Mouse (Mus musculus): ENCODE data around the gene Gm7138. TPM values are rescaled to one million over a fixed set of nuclear protein-coding genes. Genes with fewer than 3 reads are reported as not detected.

The Gm7138 gene
- polyA plus RNA-seq (2015; fragmentation: Nextera tagmentation; extraction: Ambion mirVana): not detected in 2 replicates

DNA sequence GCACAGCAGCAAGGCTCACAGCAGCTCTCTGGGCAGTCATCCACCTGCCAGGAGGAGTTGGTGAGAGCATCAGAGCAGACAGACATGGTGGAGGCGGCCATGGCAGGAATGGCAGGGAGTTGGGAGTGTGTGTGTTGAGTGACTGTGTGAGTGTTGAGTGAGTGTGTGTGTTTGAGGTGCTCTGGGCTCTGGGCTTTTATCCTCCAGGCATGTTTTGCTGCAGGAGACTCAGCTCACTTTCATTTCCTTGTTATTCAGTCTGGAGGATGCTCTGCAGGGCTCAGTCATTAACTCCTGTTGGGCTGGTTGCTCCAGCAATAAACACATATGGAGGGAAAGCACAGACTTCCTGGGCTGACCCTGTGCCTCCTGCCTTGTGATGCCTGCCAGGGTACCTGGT is at the start of gene Gm7138:
Gene Gm7138, minus strand, starts transcription at position 101 of the 400 bp plus-strand sequence.

DNA sequence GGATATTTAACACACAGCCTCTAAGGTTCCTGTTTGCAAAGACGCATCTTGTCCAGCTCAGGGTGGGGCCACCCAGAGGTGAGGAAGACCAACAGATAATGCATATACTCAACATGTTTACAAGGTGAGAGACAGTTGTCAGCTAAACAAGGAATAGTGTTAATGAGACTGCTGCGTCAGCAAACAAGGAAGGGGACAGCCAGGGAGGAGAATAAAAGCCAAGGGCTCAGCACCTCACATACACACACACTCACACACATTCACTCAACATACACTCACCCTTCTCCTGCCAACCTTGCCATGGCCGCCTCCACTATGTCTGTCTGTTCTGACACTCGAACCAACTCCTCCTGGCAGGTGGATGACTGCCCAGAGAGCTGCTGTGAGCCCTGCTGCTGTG is 37.6 kb upstream of the Gm7138 start, which contains the start of gene Gm2696:
Gene Gm2696, plus strand, starts transcription at position 301 of the 400 bp plus-strand sequence.

GRCm38 (mm10) chr10:77811743-77812142 is 35.0 kb upstream of the Gm7138 start, which contains the start of gene Gm9507:
TSS of gene Gm9507 (minus strand) at chr10:77811843.

GRCm38 (mm10) chr10:77798921-77799508 is 22.3 kb upstream of the Gm7138 start, which contains the start of gene Gm19668:
TSS of gene Gm19668 (minus strand) at chr10:77799133.

GRCm38 (mm10) chr10:77794976-77795375 is 18.2 kb upstream of the Gm7138 start, which contains the start of gene Gm9639:
TSS of gene Gm9639 (minus strand) at chr10:77795076.

DNA sequence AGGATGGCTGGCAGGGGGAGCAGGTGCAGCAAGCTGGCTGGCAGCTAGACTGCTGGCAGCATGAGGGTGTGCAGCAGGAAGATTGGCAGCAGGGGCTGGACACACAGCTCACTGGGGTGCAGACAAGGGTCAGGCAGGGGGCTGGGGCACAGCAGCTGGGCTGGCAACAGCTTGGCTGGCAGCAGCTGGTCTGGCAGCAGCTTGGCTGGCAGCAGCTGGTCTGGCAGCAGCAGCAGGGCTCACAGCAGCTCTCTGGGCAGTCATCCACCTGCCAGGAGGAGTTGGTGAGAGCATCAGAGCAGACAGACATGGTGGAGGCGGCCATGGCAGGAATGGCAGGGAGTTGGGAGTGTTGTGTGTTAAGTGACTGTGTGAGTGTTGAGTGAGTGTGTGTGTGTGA is 11.1 kb upstream of the Gm7138 start, which contains the start of gene Gm7137:
Gene Gm7137, minus strand, starts transcription at position 325 of the 400 bp plus-strand sequence.

DNA sequence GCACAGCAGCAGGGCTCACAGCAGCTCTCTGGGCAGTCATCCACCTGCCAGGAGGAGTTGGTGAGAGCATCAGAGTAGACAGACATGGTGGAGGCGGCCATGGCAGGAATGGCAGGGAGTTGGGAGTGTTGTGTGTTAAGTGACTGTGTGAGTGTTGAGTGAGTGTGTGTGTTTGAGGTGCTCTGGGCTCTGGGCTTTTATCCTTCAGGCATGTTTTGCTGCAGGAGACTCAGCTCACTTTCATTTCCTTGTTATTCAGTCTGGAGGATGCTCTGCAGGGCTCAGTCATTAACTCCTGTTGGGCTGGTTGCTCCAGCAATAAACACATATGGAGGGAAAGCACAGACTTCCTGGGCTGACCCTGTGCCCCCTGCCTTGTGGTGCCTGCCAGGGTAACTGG is 5.7 kb upstream of the Gm7138 start, which contains the start of gene Gm3250:
Gene Gm3250, minus strand, starts transcription at position 101 of the 400 bp plus-strand sequence.

DNA sequence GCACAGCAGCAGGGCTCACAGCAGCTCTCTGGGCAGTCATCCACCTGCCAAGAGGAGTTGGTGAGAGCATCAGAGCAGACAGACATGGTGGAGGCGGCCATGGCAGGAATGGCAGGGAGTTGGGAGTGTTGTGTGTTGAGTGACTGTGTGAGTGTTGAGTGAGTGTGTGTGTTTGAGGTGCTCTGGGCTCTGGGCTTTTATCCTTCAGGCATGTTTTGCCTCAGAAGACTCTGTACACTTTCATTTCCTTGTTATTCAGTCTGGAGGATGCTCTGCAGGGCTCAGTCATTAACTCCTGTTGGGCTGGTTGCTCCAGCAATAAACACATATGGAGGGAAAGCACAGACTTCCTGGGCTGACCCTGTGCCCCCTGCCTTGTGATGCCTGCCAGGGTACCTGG is 5.5 kb downstream of the Gm7138 start, which contains the start of gene Gm3238:
Gene Gm3238, minus strand, starts transcription at position 101 of the 400 bp plus-strand sequence.

DNA sequence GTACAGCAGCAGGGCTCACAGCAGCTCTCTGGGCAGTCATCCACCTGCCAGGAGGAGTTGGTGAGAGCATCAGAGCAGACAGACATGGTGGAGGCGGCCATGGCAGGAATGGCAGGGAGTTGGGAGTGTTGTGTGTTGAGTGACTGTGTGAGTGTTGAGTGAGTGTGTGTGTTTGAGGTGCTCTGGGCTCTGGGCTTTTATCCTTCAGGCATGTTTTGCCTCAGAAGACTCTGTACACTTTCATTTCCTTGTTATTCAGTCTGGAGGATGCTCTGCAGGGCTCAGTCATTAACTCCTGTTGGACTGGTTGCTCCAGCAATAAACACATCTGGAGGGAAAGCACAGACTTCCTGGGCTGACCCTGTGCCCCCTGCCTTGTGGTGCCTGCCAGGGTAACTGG is 17.2 kb downstream of the Gm7138 start, which contains the start of gene Gm3233:
Gene Gm3233, minus strand, starts transcription at position 101 of the 400 bp plus-strand sequence.

DNA sequence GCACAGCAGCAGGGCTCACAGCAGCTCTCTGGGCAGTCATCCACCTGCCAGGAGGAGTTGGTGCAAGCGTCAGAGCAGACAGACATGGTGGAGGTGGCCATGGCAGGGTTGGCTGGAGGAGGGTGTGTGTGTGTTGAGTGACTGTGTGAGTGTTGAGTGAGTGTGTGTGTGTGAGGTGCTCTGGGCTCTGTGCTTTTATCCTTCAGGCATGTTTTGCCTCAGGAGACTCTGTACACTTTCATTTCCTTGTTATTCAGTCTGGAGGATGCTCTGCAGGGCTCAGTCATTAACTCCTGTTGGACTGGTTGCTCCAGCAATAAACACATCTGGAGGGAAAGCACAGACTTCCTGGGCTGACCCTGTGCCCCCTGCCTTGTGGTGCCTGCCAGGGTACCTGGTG is 25.5 kb downstream of the Gm7138 start, which contains the start of gene Gm9736:
Gene Gm9736, minus strand, starts transcription at position 101 of the 400 bp plus-strand sequence.

GRCm38 (mm10) chr10:77741924-77742688 is 34.6 kb downstream of the Gm7138 start, which contains the start of gene Gm18596:
TSS of gene Gm18596 (minus strand) at chr10:77742638.

Other genes with a start within 250 kb of the Gm7138 start
- 1.6 and 1.8 TPM in 2 replicates for gene Itgb2, start 246.7 kb downstream of the Gm7138 start, polyA plus RNA-seq (2015; fragmentation: Nextera tagmentation; extraction: Ambion mirVana)
- gene Pttg1ip, start 195.2 kb downstream of the Gm7138 start, polyA plus RNA-seq (2015; fragmentation: Nextera tagmentation; extraction: Ambion mirVana): 79.3 and 92.3 TPM in 2 replicates
- 133 and 146 TPM in 2 replicates for gene Sumo3, start 170.8 kb downstream of the Gm7138 start, polyA plus RNA-seq (2015; fragmentation: Nextera tagmentation; extraction: Ambion mirVana)
- 5.2 and 11.3 TPM in 2 replicates for gene Gm49325, start 170.7 kb downstream of the Gm7138 start, polyA plus RNA-seq (2015; fragmentation: Nextera tagmentation; extraction: Ambion mirVana)
- 112 and 114 TPM in 2 replicates for gene Ube2g2, start 154.7 kb downstream of the Gm7138 start, polyA plus RNA-seq (2015; fragmentation: Nextera tagmentation; extraction: Ambion mirVana)
- 0.07 TPM in 1 of 2 replicates, not detected in the other for gene Tspear, start 90.4 kb downstream of the Gm7138 start, polyA plus RNA-seq (2015; fragmentation: Nextera tagmentation; extraction: Ambion mirVana)
- not detected in 2 replicates for gene Gm19402, start 86.2 kb downstream of the Gm7138 start, polyA plus RNA-seq (2015; fragmentation: Nextera tagmentation; extraction: Ambion mirVana)
- gene Gm9508, start 79.7 kb downstream of the Gm7138 start, polyA plus RNA-seq (2015; fragmentation: Nextera tagmentation; extraction: Ambion mirVana): not detected in 2 replicates
- not detected in 2 replicates for gene Gm10272, start 70.3 kb downstream of the Gm7138 start, polyA plus RNA-seq (2015; fragmentation: Nextera tagmentation; extraction: Ambion mirVana)
- gene Gm10024, start 65.5 kb downstream of the Gm7138 start, polyA plus RNA-seq (2015; fragmentation: Nextera tagmentation; extraction: Ambion mirVana): not detected in 2 replicates
- not detected in 2 replicates for gene Gm10142, start 61.1 kb downstream of the Gm7138 start, polyA plus RNA-seq (2015; fragmentation: Nextera tagmentation; extraction: Ambion mirVana)
- gene Krtap12-1, start 56.3 kb downstream of the Gm7138 start, polyA plus RNA-seq (2015; fragmentation: Nextera tagmentation; extraction: Ambion mirVana): not detected in 2 replicates
- not detected in 2 replicates for gene Gm10100, start 50.5 kb downstream of the Gm7138 start, polyA plus RNA-seq (2015; fragmentation: Nextera tagmentation; extraction: Ambion mirVana)
- gene Gm18596, start 34.3 kb downstream of the Gm7138 start, polyA plus RNA-seq (2015; fragmentation: Nextera tagmentation; extraction: Ambion mirVana): not detected in 2 replicates
- gene Gm9736, start 25.6 kb downstream of the Gm7138 start, polyA plus RNA-seq (2015; fragmentation: Nextera tagmentation; extraction: Ambion mirVana): not detected in 2 replicates
- gene Gm3233, start 17.3 kb downstream of the Gm7138 start, polyA plus RNA-seq (2015; fragmentation: Nextera tagmentation; extraction: Ambion mirVana): not detected in 2 replicates
- gene Gm3238, start 5.6 kb downstream of the Gm7138 start, polyA plus RNA-seq (2015; fragmentation: Nextera tagmentation; extraction: Ambion mirVana): not detected in 2 replicates
- gene Gm3250, start 5.6 kb upstream of the Gm7138 start, polyA plus RNA-seq (2015; fragmentation: Nextera tagmentation; extraction: Ambion mirVana): not detected in 2 replicates
- not detected in 2 replicates for gene Gm7137, start 11.3 kb upstream of the Gm7138 start, polyA plus RNA-seq (2015; fragmentation: Nextera tagmentation; extraction: Ambion mirVana)
- gene Gm9639, start 18.1 kb upstream of the Gm7138 start, polyA plus RNA-seq (2015; fragmentation: Nextera tagmentation; extraction: Ambion mirVana): not detected in 2 replicates
- gene Gm19668, start 22.2 kb upstream of the Gm7138 start, polyA plus RNA-seq (2015; fragmentation: Nextera tagmentation; extraction: Ambion mirVana): not detected in 2 replicates
- not detected in 2 replicates for gene Gm9507, start 34.9 kb upstream of the Gm7138 start, polyA plus RNA-seq (2015; fragmentation: Nextera tagmentation; extraction: Ambion mirVana)
- not detected in 2 replicates for gene Gm2696, start 37.7 kb upstream of the Gm7138 start, polyA plus RNA-seq (2015; fragmentation: Nextera tagmentation; extraction: Ambion mirVana)
- not detected in 2 replicates for gene Krtap10-4, start 50.2 kb upstream of the Gm7138 start, polyA plus RNA-seq (2015; fragmentation: Nextera tagmentation; extraction: Ambion mirVana)
- not detected in 2 replicates for gene Krtap10-10, start 59.0 kb upstream of the Gm7138 start, polyA plus RNA-seq (2015; fragmentation: Nextera tagmentation; extraction: Ambion mirVana)
- gene Gm36176, start 69.9 kb upstream of the Gm7138 start, polyA plus RNA-seq (2015; fragmentation: Nextera tagmentation; extraction: Ambion mirVana): not detected in 2 replicates
- gene Gm10318, start 75.9 kb upstream of the Gm7138 start, polyA plus RNA-seq (2015; fragmentation: Nextera tagmentation; extraction: Ambion mirVana): not detected in 2 replicates
- not detected in 2 replicates for gene Gm3285, start 85.0 kb upstream of the Gm7138 start, polyA plus RNA-seq (2015; fragmentation: Nextera tagmentation; extraction: Ambion mirVana)
- 0.61 and 0.74 TPM in 2 replicates for gene Lrrc3, start 125.6 kb upstream of the Gm7138 start, polyA plus RNA-seq (2015; fragmentation: Nextera tagmentation; extraction: Ambion mirVana)
- gene Trpm2, start 193.6 kb upstream of the Gm7138 start, polyA plus RNA-seq (2015; fragmentation: Nextera tagmentation; extraction: Ambion mirVana): 0.33 and 0.35 TPM in 2 replicates
- gene 1810043G02Rik, start 201.6 kb upstream of the Gm7138 start, polyA plus RNA-seq (2015; fragmentation: Nextera tagmentation; extraction: Ambion mirVana): 12.9 and 13.1 TPM in 2 replicates
- gene Pfkl, start 233.1 kb upstream of the Gm7138 start, polyA plus RNA-seq (2015; fragmentation: Nextera tagmentation; extraction: Ambion mirVana): 13.1 and 19.4 TPM in 2 replicates

Measured in skeletal muscle tissue, postnatal 0 days (tissue).